Mouse (Mus musculus) CH12.LX (cell line): ENCODE data around the gene Pdk2. TPM values are rescaled to one million over a fixed set of nuclear protein-coding genes. Genes with fewer than 3 reads are reported as not detected.

Source experiments
- DNase-seq: peaks from one replicate; pipeline ENCODE4 v3.0.0-alpha.2; 2013; ENCODE audit errors: extremely low read depth
- H3K27ac ChIP-seq: 2 replicates; pipeline ENCODE4 v1.5.1; 2012; ENCODE audit warnings: low read depth, mild to moderate bottlenecking, control low read depth, moderate library complexity; ENCODE audit not compliant: insufficient read depth
- H3K27me3 ChIP-seq: replicated peaks from 2 replicates; pipeline ENCODE3; 2012; ENCODE audit warnings: inconsistent platforms
- H3K36me3 ChIP-seq, 2 experiments: replicated peaks in 1 of 2; 2 replicates each; pipeline versions ENCODE3 to v1.6.1; 2012; ENCODE audit warnings: inconsistent platforms in 1 of 2, low read length in 1 of 2, mild to moderate bottlenecking in 1 of 2, mixed read lengths in 1 of 2, moderate library complexity in 1 of 2; ENCODE audit not compliant: control insufficient read depth in 1 of 2, insufficient read depth in 1 of 2
- H3K4me1 ChIP-seq, 2 experiments: 2 replicates each; pipeline ENCODE4 v1.6.1; 2012; ENCODE audit warnings: inconsistent platforms in 1 of 2, moderate library complexity in 1 of 2; ENCODE audit not compliant: insufficient read depth in 2 of 2, control insufficient read depth in 1 of 2
- H3K4me2 ChIP-seq: 2 replicates; pipeline ENCODE4 v1.6.1; 2012; ENCODE audit warnings: low read depth, mild to moderate bottlenecking, control low read depth; ENCODE audit not compliant: poor library complexity, insufficient read depth, severe bottlenecking
- H3K4me3 ChIP-seq, 3 experiments: fragments of 150-350 bp in 1 of 3; sonication (generic) in 1 of 3; replicated peaks in 1 of 3; 2 replicates each; pipeline versions ENCODE3 to v1.5.1; 2011 to 2012; ENCODE audit warnings: low read depth in 2 of 3, low read length in 2 of 3, mild to moderate bottlenecking in 2 of 3, moderate library complexity in 2 of 3, control low read depth in 1 of 3, improper control_type of control experiment in 1 of 3, inconsistent platforms in 1 of 3, mixed read lengths in 1 of 3; ENCODE audit not compliant: poor library complexity in 1 of 3
- H3K79me2 ChIP-seq: replicated peaks from 2 replicates; pipeline ENCODE4 v1.6.1; 2012; ENCODE audit warnings: mild to moderate bottlenecking, moderate library complexity; ENCODE audit not compliant: control insufficient read depth, poor library complexity, insufficient read depth, severe bottlenecking; ENCODE audit errors: extremely low read depth
- H3K9ac ChIP-seq: 2 replicates; pipeline ENCODE4 v1.6.1; 2012; ENCODE audit warnings: low read depth, mild to moderate bottlenecking, control low read depth, moderate library complexity; ENCODE audit not compliant: insufficient read depth
- H3K9me3 ChIP-seq: replicated peaks from 2 replicates; pipeline ENCODE3; 2012; ENCODE audit warnings: low read length, inconsistent platforms, mixed read lengths
- CTCF ChIP-seq, 2 experiments: IDR thresholded peaks in 1 of 2; conservative IDR thresholded peaks in 1 of 2; 2 replicates each; pipeline ENCODE4 v1.5.1; 2011 to 2012; ENCODE audit warnings: low read depth in 2 of 2, low read length in 2 of 2, improper control_type of control experiment in 1 of 2, inconsistent platforms in 1 of 2, mild to moderate bottlenecking in 1 of 2, moderate library complexity in 1 of 2
- EP300 ChIP-seq: IDR thresholded peaks from 2 replicates; pipeline ENCODE4 v1.6.1; 2011; ENCODE audit warnings: low read length, improper control_type of control experiment
- KAT2A ChIP-seq: IDR thresholded peaks from 2 replicates; pipeline ENCODE4 v1.6.1; 2012; ENCODE audit warnings: low read length, improper control_type of control experiment, inconsistent platforms; ENCODE audit not compliant: insufficient replicate concordance
- MAFK ChIP-seq: IDR thresholded peaks from 2 replicates; pipeline ENCODE4 v1.6.1; 2011; ENCODE audit warnings: low read length, improper control_type of control experiment; ENCODE audit not compliant: insufficient replicate concordance
- MAX ChIP-seq: IDR thresholded peaks from 2 replicates; pipeline ENCODE4 v1.6.1; 2011; ENCODE audit warnings: low read length, improper control_type of control experiment
- NELFE ChIP-seq: IDR thresholded peaks from 2 replicates; pipeline ENCODE4 v1.6.1; 2011; ENCODE audit warnings: low read depth, low read length, improper control_type of control experiment
- NRF1 ChIP-seq: IDR thresholded peaks from 2 replicates; pipeline ENCODE4 v1.6.1; 2014; ENCODE audit warnings: low read depth, mild to moderate bottlenecking, inconsistent platforms, low read length, improper control_type of control experiment, moderate library complexity
- POLR2A ChIP-seq: IDR thresholded peaks from 2 replicates; pipeline ENCODE4 v1.6.1; 2011; ENCODE audit warnings: low read depth, mild to moderate bottlenecking, improper control_type of control experiment, low read length
- POLR2AphosphoS2 ChIP-seq: IDR thresholded peaks from 2 replicates; pipeline ENCODE4 v1.6.1; 2011; ENCODE audit warnings: low read depth, low read length, improper control_type of control experiment
- RAD21 ChIP-seq: IDR thresholded peaks from 2 replicates; pipeline ENCODE4 v1.6.1; 2011; ENCODE audit warnings: low read depth, mild to moderate bottlenecking, low read length, improper control_type of control experiment, moderate library complexity
- SMC3 ChIP-seq: IDR thresholded peaks from 2 replicates; pipeline ENCODE4 v1.6.1; 2011; ENCODE audit warnings: low read depth, low read length, improper control_type of control experiment
- TBP ChIP-seq: conservative IDR thresholded peaks from 2 replicates; pipeline ENCODE4 v1.6.1; 2011; ENCODE audit warnings: low read depth, low read length, improper control_type of control experiment
- TCF12 ChIP-seq: IDR thresholded peaks from 2 replicates; pipeline ENCODE4 v1.6.1; 2014; ENCODE audit warnings: low read depth, mild to moderate bottlenecking, inconsistent platforms, low read length, improper control_type of control experiment
- ZKSCAN1 ChIP-seq: IDR thresholded peaks from 2 replicates; pipeline ENCODE4 v1.6.1; 2012; ENCODE audit warnings: low read depth, inconsistent platforms, low read length, improper control_type of control experiment, borderline replicate concordance
- ZMIZ1 ChIP-seq: IDR thresholded peaks from 2 replicates; pipeline ENCODE4 v1.6.1; 2012; ENCODE audit warnings: low read depth, mild to moderate bottlenecking, inconsistent platforms, low read length, improper control_type of control experiment
- dilution Hi-C: fragments of 300-500 bp; cut with MboI; formaldehyde crosslinking; loops from 2 replicates; pipeline ENCODE4 v1.14.3; 2020; ENCODE audit warnings: low sequenced_read_pairs; ENCODE audit not compliant: extremely low pct_unique_long_range_greater_than_20kb, extremely low pct_ligation_motif_present
- in situ Hi-C: fragments of 300-500 bp; cut with MboI; formaldehyde crosslinking; loops from 3 replicates; pipeline ENCODE4 v1.14.3; 2019; ENCODE audit warnings: low sequenced_read_pairs, low pct_ligation_motif_present, low pct_unique_long_range_greater_than_20kb, mixed read lengths
- polyA plus RNA-seq: library from polyadenylated mRNA; unstranded; fragments of >175 nt; gene quantifications from 2 replicates; pipeline ENCODE4 v1.2.1, GENCODE M21; 2012; ENCODE audit warnings: low read depth; ENCODE audit not compliant: insufficient read length
- total RNA-seq, 2 experiments: library from RNA; depleted of rRNA; stranded (reverse); fragments of 300-350 nt in 1 of 2; fragments of >200 nt in 1 of 2; gene quantifications; 2 replicates each; pipeline ENCODE4 v1.2.3; 2012 to 2014

Gene Pdk2
- total and polyA plus RNA-seq, 3 experiments, result not detected

GRCm38 (mm10) chr11:95001584-95002347 is 39.4 kb downstream of the Pdk2 start:
- H3K9ac ChIP-seq, result no peak overlapping the region
- in situ Hi-C loops, result no loop called here
- TF ChIP-seq ZKSCAN1, result no peak
- TF ChIP-seq POLR2AphosphoS2, result no peak
- TF ChIP-seq RAD21, result no peak
- TF ChIP-seq ZMIZ1, result no peak
- no peak for TF ChIP-seq KAT2A
- no peak for TF ChIP-seq TCF12
- TF ChIP-seq CTCF (conservative IDR thresholded peaks at IDR 0.05 in 1 of 2, IDR thresholded peaks at IDR 0.05 in 1 of 2; ENCODE audit: low read depth in 2 of 2, low read length in 2 of 2), result no peak
- TF ChIP-seq POLR2A, result no peak
- no peaks in the 10 kb centered on the region for H3K9me3 ChIP-seq
- H3K36me3 ChIP-seq, result peaks cover 41 to 84% of the 10 kb centered on the region in 2 experiments
- no peak overlapping the region for H3K27ac ChIP-seq
- dilution Hi-C loops, result no loop called here
- H3K4me1 ChIP-seq, result peaks cover 8 to 30% of the 10 kb centered on the region in 2 experiments
- no peaks in the 10 kb centered on the region for H3K27me3 ChIP-seq
- DNase-seq, result no peak
- H3K4me2 ChIP-seq, result no peak overlapping the region
- H3K79me2 ChIP-seq, result no peaks in the 10 kb centered on the region
- H3K4me3 ChIP-seq, result no peak overlapping the region

GRCm38 (mm10) chr11:95001058-95001457 is 40.1 kb downstream of the Pdk2 start:
- dilution Hi-C loops, result no loop called here
- H3K4me3 ChIP-seq, result no peak overlapping the region
- TF ChIP-seq CTCF (conservative IDR thresholded peaks at IDR 0.05 in 1 of 2, IDR thresholded peaks at IDR 0.05 in 1 of 2; ENCODE audit: low read depth in 2 of 2, low read length in 2 of 2) (peak; percentile 96 to 98), RAD21 (peak; percentile 91), TBP (no peak), NRF1 (peak; percentile 67), SMC3 (peak; percentile 90)
- H3K4me1 ChIP-seq, result peaks cover 8 to 26% of the 10 kb centered on the region in 2 experiments
- no peaks in the 10 kb centered on the region for H3K9me3 ChIP-seq
- no peaks in the 10 kb centered on the region for H3K79me2 ChIP-seq
- H3K36me3 ChIP-seq, result peaks cover 46 to 92% of the 10 kb centered on the region in 2 experiments
- H3K27ac ChIP-seq, result no peak overlapping the region
- no peaks in the 10 kb centered on the region for H3K27me3 ChIP-seq
- H3K4me2 ChIP-seq, result no peak overlapping the region
- in situ Hi-C loops, result no loop called here
- no peak overlapping the region for H3K9ac ChIP-seq
- peak; percentile 70 for DNase-seq

- TF ChIP-seq MAFK (no peak), MAX (no peak), POLR2A (no peak), EP300 (no peak), NELFE (no peak)
- peaks cover 8 to 24% of the 10 kb centered on the region in 2 experiments for H3K4me1 ChIP-seq
- H3K27ac ChIP-seq, result no peak overlapping the region
- no peaks in the 10 kb centered on the region for H3K9me3 ChIP-seq
- DNase-seq, result no peak
- H3K4me3 ChIP-seq, result no peak overlapping the region
- H3K79me2 ChIP-seq, result no peaks in the 10 kb centered on the region
- in situ Hi-C loops (no loop called here), dilution Hi-C loops (no loop called here)
- peaks cover 46 to 90% of the 10 kb centered on the region in 2 experiments for H3K36me3 ChIP-seq
- H3K9ac ChIP-seq, result no peak overlapping the region
- no peak overlapping the region for H3K4me2 ChIP-seq
- H3K27me3 ChIP-seq, result no peaks in the 10 kb centered on the region
Observed at GRCm38 (mm10) chr11:95000548-95000947, 40.6 kb downstream of the Pdk2 start.
